Mouse (Mus musculus): Measurements from ENCODE around the gene Xk. TPM values are rescaled to one million over a fixed set of nuclear protein-coding genes. Genes with fewer than 3 reads are reported as not detected.
"Not testable (repeated sequence)": the region's sequence is repeated elsewhere in the genome, so short reads cannot be mapped to it uniquely, and the experiment has no call there.

Gene Xk
- polyA plus RNA-seq, 1 experiment: 4.7 TPM

DNA sequence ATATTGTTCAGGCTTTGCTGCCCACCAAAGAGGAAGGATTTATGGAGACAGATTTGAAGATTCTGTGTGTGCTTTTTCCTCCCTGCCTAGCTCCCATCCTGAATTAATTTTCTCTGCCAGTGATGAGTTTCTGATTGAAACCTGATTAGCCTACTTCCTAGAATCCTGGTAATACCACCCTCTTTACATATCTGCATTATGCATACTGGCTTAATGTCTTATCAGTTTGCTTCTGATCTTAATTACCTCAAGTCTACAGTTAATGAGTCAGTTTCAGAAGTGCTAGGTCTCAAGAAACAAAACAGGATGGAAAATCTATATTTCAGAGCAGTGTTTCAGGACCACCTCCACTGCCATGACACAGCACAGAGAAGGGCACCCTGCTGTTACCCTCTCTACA lies 43.9 kb downstream of the Xk start:
- DNase-seq (ENCODE audit: low read depth): not testable (repeated sequence)

DNA sequence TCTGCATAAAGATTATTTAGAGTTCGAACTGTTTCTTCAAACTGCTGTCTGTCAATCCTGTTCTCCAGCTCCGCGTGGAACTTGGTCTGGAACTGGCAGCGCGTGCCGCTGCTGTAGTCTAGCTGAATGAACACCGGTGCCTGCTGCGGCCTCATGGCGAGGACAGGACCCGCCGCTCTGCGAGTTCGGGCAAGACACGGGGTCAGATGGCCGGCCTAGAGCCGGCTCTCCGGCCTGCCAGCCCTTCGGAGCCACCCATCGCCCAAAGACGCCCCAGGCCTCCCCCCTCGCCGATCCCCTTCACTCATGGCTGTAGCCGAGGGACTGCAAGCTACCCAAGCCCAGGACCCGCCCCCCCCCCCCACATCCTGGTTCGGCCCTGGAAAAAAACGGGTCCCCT lies 55.4 kb downstream of the Xk start:
- not testable (repeated sequence) for DNase-seq (ENCODE audit: low read depth)

DNA sequence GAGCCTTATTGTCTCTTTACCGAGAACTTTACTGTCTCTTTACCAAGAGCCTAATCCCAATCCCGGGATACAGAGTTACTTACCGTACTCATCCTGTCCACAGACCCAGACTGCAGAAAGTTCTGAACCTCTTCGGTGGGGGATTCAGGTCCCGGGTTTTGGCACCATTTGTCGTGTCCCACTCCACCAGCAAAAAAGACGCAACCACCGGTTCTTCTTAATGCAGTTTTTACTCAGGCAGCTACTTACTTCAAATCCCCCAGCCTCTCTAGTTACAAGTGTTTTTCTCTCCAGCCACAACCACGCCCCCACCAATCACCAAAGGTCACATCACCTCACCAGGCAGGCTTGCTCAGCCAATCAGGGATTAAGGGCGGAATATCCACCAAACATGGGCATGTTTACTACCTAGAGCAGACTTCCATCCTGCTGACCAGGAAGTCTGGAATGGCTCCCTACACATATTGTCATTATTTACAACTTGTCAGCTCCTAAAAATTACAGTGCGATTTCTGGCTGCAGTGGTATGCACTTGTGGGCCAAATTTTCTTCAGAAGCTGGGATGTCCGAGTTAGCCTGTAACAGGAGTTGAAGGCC lies 59.9 kb downstream of the Xk start:
- DNase-seq (ENCODE audit: low read depth): not testable (repeated sequence)

DNA sequence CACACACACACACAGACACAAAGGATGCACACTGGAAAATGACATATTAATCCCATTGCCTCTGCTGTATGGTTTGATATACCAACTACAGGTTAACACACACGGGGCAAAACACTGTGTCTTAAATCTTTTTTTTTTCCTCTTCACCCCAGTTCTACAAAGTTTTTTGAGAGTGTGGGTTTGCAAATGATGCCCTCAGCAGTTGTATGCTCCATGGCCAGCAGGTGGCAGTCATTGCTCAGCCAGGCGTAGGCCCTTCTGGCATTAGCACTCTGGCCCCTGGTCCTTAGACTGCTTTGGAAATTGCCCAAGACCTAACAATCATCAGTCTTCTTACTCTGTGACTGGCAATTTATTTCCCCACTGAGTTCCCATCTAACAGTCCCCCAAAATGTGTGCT lies 60.5 kb downstream of the Xk start:
- DNase-seq (ENCODE audit: low read depth): not testable (repeated sequence)

DNA sequence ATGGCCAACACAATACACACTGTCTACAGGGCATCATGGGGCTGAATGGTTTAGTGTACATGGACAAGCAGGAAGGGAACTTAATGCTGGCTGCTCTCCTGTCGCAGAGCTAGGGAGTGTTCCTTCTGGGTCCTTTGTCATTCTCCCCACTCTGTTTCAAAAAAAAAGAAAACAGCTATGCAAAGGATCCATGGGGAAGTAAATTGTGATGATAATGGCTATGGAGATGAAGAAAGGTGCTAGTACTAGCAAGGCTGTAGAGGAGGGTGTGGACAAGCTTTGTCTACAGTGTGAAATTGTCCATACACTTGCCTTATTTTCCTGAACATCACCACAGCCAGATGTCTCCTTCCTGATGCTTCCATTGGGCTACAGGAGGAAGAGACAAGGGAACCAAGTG lies 62.4 kb downstream of the Xk start:
- not testable (repeated sequence) for DNase-seq (ENCODE audit: low read depth)

DNA sequence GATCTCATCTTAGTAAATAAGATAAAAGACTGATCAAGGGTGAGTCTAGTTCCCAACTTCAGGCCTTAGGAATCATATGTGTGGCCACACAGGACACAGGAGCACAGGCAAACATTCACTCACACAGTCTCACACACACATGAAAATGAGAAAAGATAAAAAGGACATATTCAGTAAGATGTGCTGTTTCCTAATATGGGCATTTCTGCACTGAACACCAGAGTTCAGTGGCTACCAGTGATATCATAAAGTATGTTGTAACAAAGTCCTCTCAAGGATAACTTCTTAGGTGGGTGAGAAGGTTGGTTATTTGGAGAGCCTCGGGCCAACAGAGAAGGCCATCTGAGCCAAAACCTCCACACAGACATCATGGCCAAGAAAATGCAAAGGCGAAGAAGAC lies 77.8 kb downstream of the Xk start, which contains the start of gene H2al1k:
H2al1k (plus strand) TSS at position 301 of the 400 bp plus-strand sequence.
- not testable (repeated sequence) for DNase-seq (ENCODE audit: low read depth)

Other genes starting within 250 kb of the Xk start
- not detected in 2 replicates for gene Fthl17e, start 239.3 kb upstream of the Xk start, polyA plus RNA-seq (2012; rRNA removed)
- not detected in 2 replicates for gene Fthl17f, start 209.7 kb upstream of the Xk start, polyA plus RNA-seq (2012; rRNA removed)
- gene 4930402K13Rik, start 168.2 kb upstream of the Xk start, polyA plus RNA-seq (2012; rRNA removed): not detected in 2 replicates
- gene Lancl3, start 72.9 kb upstream of the Xk start, polyA plus RNA-seq (2012; rRNA removed): 0.74 and 0.96 TPM in 2 replicates
- gene Gm14862, start 15.9 kb upstream of the Xk start, polyA plus RNA-seq (2012; rRNA removed): not detected in 2 replicates
- 0.65 and 1.0 TPM in 2 replicates for gene H2al1m, start 11.0 kb downstream of the Xk start, polyA plus RNA-seq (2012; rRNA removed)
- 0.36 TPM in 1 of 2 replicates, not detected in the other for gene H2al1k, start 77.9 kb downstream of the Xk start, polyA plus RNA-seq (2012; rRNA removed)
- 2.7 and 3.5 TPM in 2 replicates for gene Cybb, start 215.0 kb downstream of the Xk start, polyA plus RNA-seq (2012; rRNA removed)

All from gonadal fat pad, adult 2 months (tissue).